Mouse (Mus musculus): ENCODE data around the gene Slc16a10.

The Slc16a10 gene

GRCm38 (mm10) chr10:40107995-40108394 lies 34.1 kb downstream of the Slc16a10 start:
- DNase-seq, result peak; percentile 49

- no peak for DNase-seq
Observed at GRCm38 (mm10) chr10:40105174-40105573, 36.9 kb downstream of the Slc16a10 start.

- peak; percentile 59 for DNase-seq
Observed at GRCm38 (mm10) chr10:40103790-40104189, 38.3 kb downstream of the Slc16a10 start.

- no peak for DNase-seq
Observed at GRCm38 (mm10) chr10:40102986-40103385, 39.1 kb downstream of the Slc16a10 start.

- DNase-seq, result no peak
Observed at GRCm38 (mm10) chr10:40102166-40102565, 39.9 kb downstream of the Slc16a10 start.

GRCm38 (mm10) chr10:40098441-40098840 lies 43.6 kb downstream of the Slc16a10 start:
- DNase-seq, result no peak

GRCm38 (mm10) chr10:40097519-40097918 lies 44.5 kb downstream of the Slc16a10 start:
- DNase-seq, result no peak

- no peak for DNase-seq
Observed at GRCm38 (mm10) chr10:40094752-40095151, 47.3 kb downstream of the Slc16a10 start.

GRCm38 (mm10) chr10:40093526-40093925 lies 48.5 kb downstream of the Slc16a10 start:
- DNase-seq, result no peak

GRCm38 (mm10) chr10:40091455-40091854 lies 50.6 kb downstream of the Slc16a10 start:
- DNase-seq, result no peak

- no peak for DNase-seq
Observed at GRCm38 (mm10) chr10:40090504-40091428, 51.3 kb downstream of the Slc16a10 start.

- no peak for DNase-seq
Observed at GRCm38 (mm10) chr10:40084332-40085093, 57.5 kb downstream of the Slc16a10 start.

GRCm38 (mm10) chr10:40083556-40083955 lies 58.5 kb downstream of the Slc16a10 start:
- no peak for DNase-seq

- no peak for DNase-seq
Observed at GRCm38 (mm10) chr10:40082668-40083067, 59.4 kb downstream of the Slc16a10 start.

- no peak for DNase-seq
Observed at GRCm38 (mm10) chr10:40080533-40080932, 61.5 kb downstream of the Slc16a10 start.

GRCm38 (mm10) chr10:40079256-40079655 lies 62.8 kb downstream of the Slc16a10 start:
- DNase-seq, result no peak

- DNase-seq, result no peak
Observed at GRCm38 (mm10) chr10:40077960-40078353, 64.1 kb downstream of the Slc16a10 start.

GRCm38 (mm10) chr10:40077346-40077959 lies 64.6 kb downstream of the Slc16a10 start:
- no peak for DNase-seq

GRCm38 (mm10) chr10:40073608-40074007 lies 68.5 kb downstream of the Slc16a10 start:
- no peak for DNase-seq

- no peak for DNase-seq
Observed at GRCm38 (mm10) chr10:40070684-40071083, 71.4 kb downstream of the Slc16a10 start.

- DNase-seq, result no peak
Observed at GRCm38 (mm10) chr10:40069270-40069669, 72.8 kb downstream of the Slc16a10 start.

- DNase-seq, result no peak
Observed at GRCm38 (mm10) chr10:40068595-40068994, 73.5 kb downstream of the Slc16a10 start.

GRCm38 (mm10) chr10:40067529-40067928 lies 74.5 kb downstream of the Slc16a10 start:
- no peak for DNase-seq
